Mouse (Mus musculus): Measurements from ENCODE around the gene Susd1. TPM values are rescaled to one million over a fixed set of nuclear protein-coding genes. Genes with fewer than 3 reads are reported as not detected.

Susd1 gene
- total RNA-seq (2021) = 1 to 10 TPM; 1.5 to 1.6 TPM
- polyA plus RNA-seq (2012; rRNA removed) = 2.3 and 3.4 TPM in 2 replicates
- long read RNA-seq = 0 reads

DNA sequence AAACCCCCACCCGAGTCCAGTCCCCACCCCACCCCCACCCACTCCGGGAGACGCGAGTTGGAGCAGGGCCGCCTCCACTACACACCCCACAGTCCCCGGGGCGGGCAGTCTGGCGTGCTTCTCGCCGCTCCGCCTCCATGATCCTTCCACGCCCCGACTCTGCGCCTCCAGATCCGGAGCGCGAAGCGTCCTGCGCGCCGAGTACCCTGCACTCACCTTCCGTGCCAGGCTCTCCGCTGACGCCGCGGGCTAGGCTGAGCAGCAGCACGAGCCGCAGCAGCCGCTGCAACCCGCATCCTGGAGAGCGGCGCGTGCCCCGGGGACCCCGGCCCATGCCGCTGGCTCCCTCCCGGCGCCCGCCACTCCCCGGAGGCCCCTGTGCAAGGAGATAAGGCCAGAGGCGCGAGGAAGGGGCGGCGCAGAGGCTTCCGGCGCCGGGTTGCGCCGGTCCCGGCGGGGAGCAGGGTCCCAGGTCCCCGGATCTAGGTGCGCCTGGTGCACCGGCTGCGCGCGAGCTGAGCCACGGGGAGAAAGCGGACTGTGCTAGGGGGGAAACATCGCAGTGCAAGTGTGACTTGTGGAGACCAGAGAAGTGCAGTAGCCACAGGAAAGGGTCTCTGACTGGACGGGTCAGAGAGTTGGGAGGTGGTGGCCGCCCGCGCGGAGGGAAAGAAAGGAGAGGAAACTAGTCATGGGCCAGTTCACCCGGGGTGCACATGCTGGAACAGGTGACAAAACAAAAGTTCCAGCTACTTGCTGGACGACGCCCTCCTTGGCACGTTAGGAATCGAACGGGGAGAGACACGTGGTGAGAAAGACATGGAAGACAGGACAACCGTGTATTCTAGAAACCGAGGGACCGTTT, at the start of gene Susd1:
TSS of gene Susd1 (minus strand) at position 644 of the 865 bp plus-strand sequence.
- H3K9ac ChIP-seq (ENCODE audit: low read depth, low read length) = peak within 1 kb of the TSS; percentile 72
- H3K4me1 ChIP-seq (ENCODE audit: control insufficient read depth, insufficient read depth, low read length) = 0 out of 2 replicates have a peak, but pooled peaks cover 1% of the 10 kb centered on the region
- WGBS = 1% methylated on average over 75 of the region's 75 CpGs
- H3K79me2 ChIP-seq (replicated peaks; ENCODE audit: control insufficient read depth, insufficient read depth, low read length) = no peaks in the 10 kb centered on the region
- TF ChIP-seq POLR2A (IDR thresholded peaks at IDR 0.05; ENCODE audit: insufficient read depth, low read depth, low read length) = 0 out of 2 replicates have a peak, but pooled peaks have one; percentile 7
- no peak for TF ChIP-seq CTCF (IDR thresholded peaks at IDR 0.05)
- no peak for TF ChIP-seq EP300 (IDR thresholded peaks at IDR 0.05; ENCODE audit: insufficient read depth, low read depth, low read length)
- peak within 1 kb of the TSS; percentile 75 for H3K4me3 ChIP-seq
- DNase-seq = peak; percentile 67 to 73
- peaks cover 4% of the 10 kb centered on the region; the same call in 1 of the 2 replicates for H3K27me3 ChIP-seq (ENCODE audit: control insufficient read depth, insufficient read depth, low read length)
- no peak within 1 kb of the TSS; the same call in 1 of the 2 replicates for H3K27ac ChIP-seq
- intact Hi-C loops (cut with DNase I) = loop anchor here (2.0 kb wide), 1 partner anchor 27 kb away; no protein-coding TSS in a partner anchor
- H3K36me3 ChIP-seq (ENCODE audit: control insufficient read depth, insufficient read depth, low read length) = no peaks in the 10 kb centered on the region

DNA sequence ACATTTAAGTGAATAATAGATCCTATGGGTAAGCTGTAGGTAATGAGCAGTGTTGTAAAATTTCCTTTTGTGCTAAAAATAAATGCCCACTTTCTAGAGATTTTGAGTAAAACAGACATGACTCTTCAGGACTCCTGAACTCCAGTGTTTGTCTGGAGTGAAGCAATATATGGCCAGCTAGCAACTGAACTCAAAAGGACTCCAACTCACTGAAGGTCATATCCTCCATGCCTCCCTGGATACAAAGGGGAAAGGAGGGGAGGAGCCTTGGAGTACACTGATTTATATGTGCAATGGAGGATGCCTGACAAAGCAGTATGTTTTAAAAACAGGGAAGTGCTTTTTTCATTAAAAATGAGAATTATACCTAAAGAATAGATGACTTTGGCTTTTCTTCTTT, 32.9 kb upstream of the Susd1 start:
- intact Hi-C loops (cut with DNase I) = no loop called here
- Histone ChIP-seq H3K27me3 (ENCODE audit: control insufficient read depth, insufficient read depth, low read length) (no peaks in the 10 kb centered on the region), H3K79me2 (replicated peaks; ENCODE audit: control insufficient read depth, insufficient read depth, low read length) (no peaks in the 10 kb centered on the region), H3K4me3 (no peak overlapping the region), H3K4me1 (ENCODE audit: control insufficient read depth, insufficient read depth, low read length) (no peaks in the 10 kb centered on the region), H3K9ac (ENCODE audit: low read depth, low read length) (no peak overlapping the region), H3K27ac (no peak overlapping the region), H3K36me3 (ENCODE audit: control insufficient read depth, insufficient read depth, low read length) (peaks cover 2% of the 10 kb centered on the region; the same call in 1 of the 2 replicates)
- DNase-seq = no peak
- TF ChIP-seq EP300 (IDR thresholded peaks at IDR 0.05; ENCODE audit: insufficient read depth, low read depth, low read length) (no peak), POLR2A (IDR thresholded peaks at IDR 0.05; ENCODE audit: insufficient read depth, low read depth, low read length) (no peak), CTCF (IDR thresholded peaks at IDR 0.05) (no peak)

GRCm38 (mm10) chr4:59465449-59465848, 27.0 kb upstream of the Susd1 start:
- no peak for DNase-seq
- Histone ChIP-seq H3K27ac (no peak overlapping the region), H3K9ac (ENCODE audit: low read depth, low read length) (no peak overlapping the region), H3K79me2 (replicated peaks; ENCODE audit: control insufficient read depth, insufficient read depth, low read length) (no peaks in the 10 kb centered on the region), H3K4me1 (ENCODE audit: control insufficient read depth, insufficient read depth, low read length) (no peaks in the 10 kb centered on the region; the same call in 1 of the 2 replicates), H3K27me3 (ENCODE audit: control insufficient read depth, insufficient read depth, low read length) (no peaks in the 10 kb centered on the region), H3K4me3 (no peak overlapping the region), H3K36me3 (ENCODE audit: control insufficient read depth, insufficient read depth, low read length) (no peaks in the 10 kb centered on the region)
- intact Hi-C loops (cut with DNase I) = loop anchor here (2.0 kb wide), 1 partner anchor 27 kb away; the partner anchor contains the start of gene Susd1
- TF ChIP-seq CTCF (IDR thresholded peaks at IDR 0.05) (no peak), EP300 (IDR thresholded peaks at IDR 0.05; ENCODE audit: insufficient read depth, low read depth, low read length) (no peak), POLR2A (IDR thresholded peaks at IDR 0.05; ENCODE audit: insufficient read depth, low read depth, low read length) (no peak)
- 65% methylated on average over 2 of the region's 2 CpGs for WGBS

GRCm38 (mm10) chr4:59464661-59465060, 26.2 kb upstream of the Susd1 start:
- no peak overlapping the region for H3K27ac ChIP-seq
- no peak overlapping the region for H3K4me3 ChIP-seq
- intact Hi-C loops (cut with DNase I) = loop anchor here (2.0 kb wide), 1 partner anchor 26 kb away; the partner anchor contains the start of gene Susd1
- no peaks in the 10 kb centered on the region for H3K79me2 ChIP-seq (replicated peaks; ENCODE audit: control insufficient read depth, insufficient read depth, low read length)
- 53% methylated on average over 6 of the region's 6 CpGs for WGBS
- H3K4me1 ChIP-seq (ENCODE audit: control insufficient read depth, insufficient read depth, low read length) = no peaks in the 10 kb centered on the region; the same call in 1 of the 2 replicates
- TF ChIP-seq POLR2A (IDR thresholded peaks at IDR 0.05; ENCODE audit: insufficient read depth, low read depth, low read length) (no peak), CTCF (IDR thresholded peaks at IDR 0.05) (no peak), EP300 (IDR thresholded peaks at IDR 0.05; ENCODE audit: insufficient read depth, low read depth, low read length) (no peak)
- H3K9ac ChIP-seq (ENCODE audit: low read depth, low read length) = no peak overlapping the region
- no peaks in the 10 kb centered on the region for H3K27me3 ChIP-seq (ENCODE audit: control insufficient read depth, insufficient read depth, low read length)
- H3K36me3 ChIP-seq (ENCODE audit: control insufficient read depth, insufficient read depth, low read length) = no peaks in the 10 kb centered on the region
- DNase-seq = no peak

- Histone ChIP-seq H3K27me3 (ENCODE audit: control insufficient read depth, insufficient read depth, low read length) (no peaks in the 10 kb centered on the region), H3K9ac (ENCODE audit: low read depth, low read length) (no peak overlapping the region), H3K4me1 (ENCODE audit: control insufficient read depth, insufficient read depth, low read length) (peaks cover 1% of the 10 kb centered on the region), H3K36me3 (ENCODE audit: control insufficient read depth, insufficient read depth, low read length) (no peaks in the 10 kb centered on the region), H3K79me2 (replicated peaks; ENCODE audit: control insufficient read depth, insufficient read depth, low read length) (no peaks in the 10 kb centered on the region), H3K4me3 (no peak overlapping the region), H3K27ac (no peak overlapping the region)
- WGBS = 86% methylated on average over 6 of the region's 6 CpGs
- no peak for DNase-seq
- TF ChIP-seq CTCF (IDR thresholded peaks at IDR 0.05) (no peak), POLR2A (IDR thresholded peaks at IDR 0.05; ENCODE audit: insufficient read depth, low read depth, low read length) (no peak), EP300 (IDR thresholded peaks at IDR 0.05; ENCODE audit: insufficient read depth, low read depth, low read length) (no peak)
- intact Hi-C loops (cut with DNase I) = no loop called here
Observed at GRCm38 (mm10) chr4:59462494-59462893, 24.1 kb upstream of the Susd1 start.
